Mouse (Mus musculus): ENCODE results near the gene Grm6. TPM values are rescaled to one million over a fixed set of nuclear protein-coding genes. Genes with fewer than 3 reads are reported as not detected.

The Grm6 gene
- not detected in 2 replicates for polyA plus RNA-seq (2015; fragmentation: Nextera tagmentation; extraction: Ambion mirVana)

DNA sequence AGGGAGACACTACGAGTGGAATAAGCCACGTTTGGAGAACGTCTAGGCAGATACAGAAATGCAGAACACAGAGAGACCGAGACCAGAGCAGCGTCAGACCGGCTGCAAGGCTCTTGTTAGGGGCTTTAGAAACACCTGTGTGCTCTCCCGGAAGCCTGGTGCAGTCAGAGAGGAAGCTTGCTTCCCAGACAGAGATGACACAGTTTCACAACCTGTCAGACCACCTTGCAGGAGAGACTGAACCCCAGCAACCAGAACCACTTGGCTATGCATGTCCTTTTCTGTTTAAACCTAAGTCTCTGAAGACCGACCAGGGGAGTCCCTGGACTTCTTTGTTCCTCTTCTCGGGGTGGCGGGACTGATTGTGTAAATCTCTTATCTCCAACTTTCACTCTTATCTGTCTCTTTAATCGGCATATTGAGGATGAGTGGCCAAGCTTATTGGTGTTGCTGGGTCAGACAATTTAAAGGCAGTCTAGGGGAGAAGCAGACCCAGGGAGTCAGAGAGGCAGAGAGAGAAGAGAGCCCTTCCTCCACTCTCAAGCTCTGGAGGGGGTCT is at the start of gene Grm6:
TSS of gene Grm6 (plus strand) at position 509 of the 559 bp plus-strand sequence.
- peak within 1 kb of the TSS; percentile 92 for H3K4me2 ChIP-seq
- WGBS = 1% methylated on average over 11 of the region's 11 CpGs

DNA sequence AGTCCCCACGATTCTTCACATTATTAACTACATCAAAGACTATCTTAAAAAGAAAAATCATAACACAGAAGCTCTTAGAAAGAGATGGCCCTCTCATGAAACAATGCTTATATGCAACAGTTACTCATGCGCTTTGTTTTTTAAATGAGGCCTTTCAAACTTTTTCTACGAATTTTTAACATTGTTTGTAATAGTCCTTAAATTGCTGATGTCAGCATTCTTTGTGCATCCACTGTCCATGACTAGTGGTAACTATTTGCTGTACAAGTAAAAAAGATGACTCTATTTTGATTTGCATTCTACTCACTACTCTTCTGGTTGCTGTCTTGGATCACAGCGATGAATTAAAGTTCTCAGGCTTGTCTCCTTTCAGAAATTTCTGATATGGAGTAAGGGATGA is 36.3 kb upstream of the Grm6 start:
- Histone ChIP-seq H3K4me1 (replicated peaks) (no peaks in the 10 kb centered on the region), H3K9me3 (peaks cover 35% of the 10 kb centered on the region), H3K27ac (replicated peaks) (no peak overlapping the region), H3K4me2 (no peak overlapping the region), H3K36me3 (peaks cover 95% of the 10 kb centered on the region), H3K4me3 (no peak overlapping the region), H3K9ac (no peak overlapping the region), H3K27me3 (no peaks in the 10 kb centered on the region)
- ATAC-seq (ENCODE audit: low FRiP score, low read depth) = no peak
- 95% methylated on average over 4 of the region's 4 CpGs for WGBS

More for the DNA sequence above, at the start of gene Grm6:
- Histone ChIP-seq H3K4me1 (replicated peaks) (peaks cover 19% of the 10 kb centered on the region), H3K9ac (peak within 1 kb of the TSS; percentile 4; the same call in 1 of the 2 replicates), H3K27ac (replicated peaks) (no peak within 1 kb of the TSS), H3K9me3 (no peaks in the 10 kb centered on the region), H3K36me3 (no peaks in the 10 kb centered on the region), H3K27me3 (peaks cover 56% of the 10 kb centered on the region), H3K4me3 (peak within 1 kb of the TSS; percentile 42)
- ATAC-seq (ENCODE audit: low FRiP score, low read depth) = no peak

DNA sequence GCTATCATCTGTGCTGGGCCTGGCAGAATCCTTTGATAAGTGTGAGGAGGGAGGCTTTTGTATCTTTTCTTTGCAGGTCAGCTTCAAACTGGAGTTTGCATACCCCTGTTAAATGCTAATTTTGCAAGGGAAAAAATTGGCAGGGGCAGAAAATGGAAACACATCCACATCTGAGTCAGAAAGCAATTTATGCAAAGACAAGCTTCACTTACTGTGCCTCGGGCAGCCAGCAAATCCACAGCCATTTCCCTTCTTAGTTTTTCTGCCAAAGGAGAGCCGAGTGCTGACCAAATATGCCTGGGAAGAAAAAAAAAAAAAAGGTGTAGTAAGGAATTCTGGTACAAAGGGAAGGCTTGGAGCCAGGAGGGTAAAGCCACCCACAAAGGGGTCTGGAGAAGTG is 24.3 kb upstream of the Grm6 start:
- 44% methylated on average over 2 of the region's 2 CpGs for WGBS
- H3K9me3 ChIP-seq = no peaks in the 10 kb centered on the region
- peak overlapping the region; percentile 73 for H3K4me2 ChIP-seq
- H3K27ac ChIP-seq (replicated peaks) = no peak overlapping the region
- peaks cover 10% of the 10 kb centered on the region for H3K4me1 ChIP-seq (replicated peaks)
- peak overlapping the region; percentile 72 for H3K4me3 ChIP-seq
- ATAC-seq (ENCODE audit: low FRiP score, low read depth) = no peak
- no peaks in the 10 kb centered on the region for H3K27me3 ChIP-seq
- H3K9ac ChIP-seq = peak overlapping the region; percentile 79
- H3K36me3 ChIP-seq = peaks cover 40% of the 10 kb centered on the region

DNA sequence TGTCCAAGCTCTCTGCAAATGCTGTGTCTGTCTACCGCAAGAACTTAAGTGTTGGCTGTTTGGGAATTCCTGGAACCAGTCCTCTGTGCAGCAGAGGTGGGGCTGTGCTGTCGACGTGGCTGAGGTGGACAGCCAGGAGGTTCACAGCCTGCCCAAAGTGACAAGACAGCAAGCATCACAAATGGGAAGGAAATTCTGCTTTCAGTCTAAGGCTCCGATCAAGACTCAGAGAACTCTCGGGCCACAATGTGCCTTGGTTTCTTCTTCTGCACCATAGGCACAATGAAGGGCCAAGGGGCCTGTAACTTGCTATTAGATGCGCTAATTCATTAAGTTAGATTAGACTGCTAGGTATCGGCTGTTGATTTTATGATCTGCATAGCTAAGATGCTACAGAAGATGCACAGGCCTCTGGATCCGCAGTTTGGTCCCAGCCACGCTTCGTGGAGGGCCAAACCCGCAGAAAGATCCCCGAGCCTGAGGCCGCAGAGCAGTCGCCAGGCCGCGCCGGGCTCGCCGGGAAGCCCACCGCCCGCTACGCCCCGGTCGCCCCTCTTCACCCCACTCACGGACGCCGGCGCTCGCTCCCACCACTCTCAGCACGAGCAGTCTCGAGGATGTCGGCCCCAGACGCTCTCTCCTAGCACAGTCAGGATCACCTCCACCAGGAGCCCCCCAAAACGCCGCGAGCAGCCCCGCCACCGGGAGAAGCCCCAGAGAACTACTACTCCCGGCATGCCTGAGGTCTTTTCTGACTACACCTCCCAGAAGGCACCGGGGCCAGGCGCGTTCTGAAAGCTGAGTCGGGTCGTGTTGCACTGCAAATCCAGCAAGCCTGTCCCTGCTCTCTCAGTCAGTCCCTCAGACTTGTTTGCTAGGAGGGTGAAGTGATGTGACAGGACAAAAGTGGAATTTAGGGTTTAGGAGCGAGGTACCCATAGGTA is 23.2 kb upstream of the Grm6 start, which contains the start of gene Zfp354c:
TSS of gene Zfp354c (minus strand) at position 715 of the 944 bp plus-strand sequence.
- under 1% methylated on average over 45 of the region's 45 CpGs for WGBS
- peak within 1 kb of the TSS; percentile 73 for H3K4me2 ChIP-seq
- ATAC-seq (ENCODE audit: low FRiP score, low read depth) = peak; percentile 97
- peak within 1 kb of the TSS; percentile 79 for H3K27ac ChIP-seq (replicated peaks)
- peaks cover 33% of the 10 kb centered on the region for H3K36me3 ChIP-seq
- H3K27me3 ChIP-seq = no peaks in the 10 kb centered on the region
- no peaks in the 10 kb centered on the region for H3K9me3 ChIP-seq
- peak within 1 kb of the TSS; percentile 79 for H3K9ac ChIP-seq
- peak within 1 kb of the TSS; percentile 72 for H3K4me3 ChIP-seq
- peaks cover 10% of the 10 kb centered on the region for H3K4me1 ChIP-seq (replicated peaks)

DNA sequence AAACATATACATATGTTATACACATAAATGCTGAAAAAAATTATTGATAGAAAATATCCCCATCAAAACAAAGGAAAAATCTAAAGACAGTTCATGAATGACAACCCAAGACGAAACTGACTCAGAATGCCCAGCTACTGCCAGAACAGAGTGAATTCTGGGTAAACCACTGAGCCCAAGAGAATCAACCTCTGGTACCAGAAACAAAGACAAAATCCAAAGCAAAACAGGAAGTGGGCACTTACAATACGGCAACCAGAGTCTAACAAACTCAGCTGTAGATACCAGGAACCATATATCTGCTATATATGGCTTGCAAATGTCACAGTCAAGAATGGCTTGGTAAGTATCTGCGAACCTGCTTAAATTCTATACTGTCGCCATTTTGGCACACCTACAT is 14.8 kb upstream of the Grm6 start:
- ATAC-seq (ENCODE audit: low FRiP score, low read depth) = no peak
- WGBS = 91% methylated on average over 4 of the region's 4 CpGs
- H3K36me3 ChIP-seq = peaks cover 18% of the 10 kb centered on the region
- H3K9me3 ChIP-seq = peaks cover 5% of the 10 kb centered on the region; the same call in 1 of the 2 replicates
- H3K4me2 ChIP-seq = no peak overlapping the region
- no peak overlapping the region for H3K4me3 ChIP-seq
- H3K9ac ChIP-seq = no peak overlapping the region
- H3K27me3 ChIP-seq = no peaks in the 10 kb centered on the region
- peaks cover 6% of the 10 kb centered on the region for H3K4me1 ChIP-seq (replicated peaks)
- H3K27ac ChIP-seq (replicated peaks) = no peak overlapping the region

DNA sequence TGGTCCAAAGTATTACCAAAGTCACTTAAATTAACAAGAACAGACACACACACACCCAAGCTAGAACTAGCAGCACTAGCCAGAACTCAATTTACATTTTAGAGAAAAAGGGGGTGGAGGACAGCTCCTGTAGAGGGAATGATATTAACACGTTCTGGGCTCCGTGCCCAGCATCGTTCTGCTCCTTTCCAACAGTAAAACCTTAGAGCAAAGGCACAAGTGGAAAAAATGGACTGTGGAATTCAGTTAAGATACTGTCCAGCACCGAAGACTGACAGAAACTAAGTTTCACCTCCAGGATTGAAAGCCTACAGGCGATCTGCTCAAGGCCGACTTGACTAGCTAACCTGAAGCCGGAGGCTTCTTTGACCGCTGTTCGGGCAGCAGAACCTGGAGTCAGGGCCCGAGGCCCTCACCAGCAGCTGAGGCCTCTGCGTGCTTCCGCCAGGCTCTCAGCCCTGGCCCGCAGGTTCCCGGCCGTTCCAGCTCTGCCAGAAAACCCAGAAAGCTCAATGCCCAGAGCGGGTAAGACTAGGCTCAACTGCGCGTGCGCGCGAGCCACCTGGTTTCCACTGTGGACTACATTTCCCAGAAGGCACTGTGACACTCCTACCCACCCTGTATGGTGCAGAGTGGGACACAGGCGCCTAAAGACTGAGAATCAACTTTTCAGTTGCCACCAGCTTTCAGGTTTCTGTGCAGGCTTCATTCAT is 9.3 kb upstream of the Grm6 start, which contains the start of gene Zfp879:
TSS of gene Zfp879 (minus strand) at position 530 of the 713 bp plus-strand sequence.
- Histone ChIP-seq H3K4me3 (peak within 1 kb of the TSS; percentile 49), H3K27ac (replicated peaks) (peak within 1 kb of the TSS; percentile 81), H3K9me3 (no peaks in the 10 kb centered on the region), H3K9ac (peak within 1 kb of the TSS; percentile 63), H3K36me3 (no peaks in the 10 kb centered on the region), H3K4me2 (peak within 1 kb of the TSS; percentile 78), H3K27me3 (no peaks in the 10 kb centered on the region), H3K4me1 (replicated peaks) (peaks cover 14% of the 10 kb centered on the region)
- peak; percentile 98 for ATAC-seq (ENCODE audit: low FRiP score, low read depth)
- 21% methylated on average over 22 of the region's 22 CpGs for WGBS

DNA sequence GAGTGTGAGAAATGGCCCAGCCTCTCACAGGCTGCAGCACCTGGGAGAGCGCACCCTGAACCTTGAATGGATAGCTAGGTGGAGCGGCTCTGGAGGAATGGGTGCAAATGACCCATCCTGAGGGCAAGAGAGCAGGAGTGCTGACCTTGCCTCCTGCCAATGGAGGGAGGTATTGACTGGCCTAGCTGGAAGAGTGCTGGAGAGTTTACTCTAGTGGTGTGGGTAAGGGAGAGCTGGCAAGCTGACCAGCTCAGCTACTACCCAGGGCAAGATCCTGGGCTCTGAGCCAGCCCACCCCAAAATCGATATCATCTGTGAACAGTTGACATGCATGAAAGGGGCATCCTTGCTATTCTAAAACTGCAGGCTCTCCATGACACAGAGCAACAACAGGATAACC is 4.5 kb upstream of the Grm6 start:
- no peak for ATAC-seq (ENCODE audit: low FRiP score, low read depth)
- Histone ChIP-seq H3K9me3 (no peaks in the 10 kb centered on the region), H3K4me2 (no peak overlapping the region), H3K27ac (replicated peaks) (no peak overlapping the region), H3K9ac (no peak overlapping the region), H3K4me1 (replicated peaks) (peaks cover 15% of the 10 kb centered on the region), H3K27me3 (peaks cover 34% of the 10 kb centered on the region), H3K4me3 (no peak overlapping the region), H3K36me3 (no peaks in the 10 kb centered on the region)
- WGBS = 96% methylated on average over 3 of the region's 3 CpGs

DNA sequence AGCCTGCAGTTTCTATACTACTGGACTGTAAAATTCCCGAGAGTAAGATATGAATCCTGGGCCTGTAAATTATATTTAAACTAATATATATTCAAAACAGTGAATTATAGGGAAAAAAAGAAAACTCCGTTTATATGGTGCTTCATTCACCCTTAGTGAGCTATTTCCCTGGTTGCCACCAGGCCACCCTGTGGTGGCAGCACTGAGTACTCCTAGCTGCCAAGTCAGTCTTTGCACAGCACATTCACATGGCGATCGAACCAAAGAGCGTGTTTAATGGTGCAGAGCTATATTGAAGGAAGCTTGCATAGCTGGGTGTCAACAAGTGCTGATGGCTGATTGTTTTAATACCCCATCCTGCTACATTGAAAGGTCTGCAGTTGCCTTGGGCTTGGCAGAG is 3.4 kb upstream of the Grm6 start:
- WGBS = 67% methylated on average over 5 of the region's 5 CpGs
- Histone ChIP-seq H3K27ac (replicated peaks) (no peak overlapping the region), H3K9me3 (no peaks in the 10 kb centered on the region), H3K9ac (no peak overlapping the region), H3K27me3 (peaks cover 43% of the 10 kb centered on the region), H3K4me3 (no peak overlapping the region), H3K4me1 (replicated peaks) (peaks cover 19% of the 10 kb centered on the region), H3K36me3 (no peaks in the 10 kb centered on the region), H3K4me2 (no peak overlapping the region)
- no peak for ATAC-seq (ENCODE audit: low FRiP score, low read depth)

DNA sequence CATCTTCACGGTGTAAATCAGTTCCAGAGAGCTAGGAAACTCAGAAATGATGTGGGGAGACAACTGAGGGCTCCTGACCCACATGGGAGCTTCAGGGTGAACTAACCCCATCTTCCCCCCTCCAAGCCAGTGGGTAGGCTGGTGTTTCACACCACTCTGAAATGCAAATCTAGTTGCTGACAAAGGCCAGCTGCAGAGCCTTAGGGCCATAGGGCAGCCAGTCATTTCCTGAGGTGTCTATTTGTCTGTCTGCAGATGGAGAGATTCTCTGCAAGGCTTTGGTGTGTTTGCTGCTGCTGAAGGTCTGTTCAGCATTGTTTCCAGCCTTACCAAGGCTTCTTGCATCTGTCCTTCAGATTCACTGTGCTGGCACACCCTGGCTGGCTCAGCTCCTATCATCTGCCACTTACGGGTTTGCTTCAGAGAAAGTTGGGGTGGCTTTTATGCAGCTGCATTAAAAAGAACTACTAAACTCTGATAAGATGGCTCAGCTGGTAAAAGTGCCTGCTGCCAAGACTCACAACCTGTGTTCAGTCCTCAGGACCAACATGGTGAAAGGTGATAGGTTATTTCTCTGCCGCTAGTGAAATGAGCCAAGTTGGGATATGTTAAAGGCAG is 1.9 kb upstream of the Grm6 start:
- H3K27me3 ChIP-seq = peaks cover 56% of the 10 kb centered on the region

DNA sequence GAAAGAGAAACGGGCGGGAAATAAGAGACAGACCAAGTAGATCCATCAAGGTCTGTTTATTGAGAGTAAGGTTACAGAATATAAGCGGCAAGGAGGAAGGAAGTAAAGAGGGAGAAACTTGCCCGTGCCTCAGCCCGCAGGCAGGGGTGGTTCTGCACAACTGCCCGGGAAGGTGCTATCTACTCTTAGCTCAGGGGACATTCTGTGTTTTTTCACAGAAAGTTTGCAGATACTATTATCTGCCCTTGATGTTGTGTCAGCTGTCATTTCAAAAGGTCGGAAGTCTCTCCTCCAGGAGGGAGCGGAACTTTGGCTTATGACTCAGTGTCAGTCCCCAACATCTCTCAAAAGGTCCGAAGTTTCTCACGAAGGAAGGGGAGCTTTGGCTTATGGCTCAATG is 1.2 kb upstream of the Grm6 start:
- H3K27ac ChIP-seq (replicated peaks) = no peak overlapping the region
- peaks cover 19% of the 10 kb centered on the region for H3K4me1 ChIP-seq (replicated peaks)
- H3K27me3 ChIP-seq = peaks cover 56% of the 10 kb centered on the region
- no peak overlapping the region for H3K4me3 ChIP-seq
- WGBS = 14% methylated on average over 10 of the region's 10 CpGs
- H3K9ac ChIP-seq = no peak overlapping the region
- ATAC-seq (ENCODE audit: low FRiP score, low read depth) = no peak
- H3K36me3 ChIP-seq = no peaks in the 10 kb centered on the region
- no peak overlapping the region for H3K4me2 ChIP-seq
- H3K9me3 ChIP-seq = no peaks in the 10 kb centered on the region

More for the DNA sequence above, 1.9 kb upstream of the Grm6 start:
- no peak overlapping the region for H3K27ac ChIP-seq (replicated peaks)
- no peak overlapping the region for H3K9ac ChIP-seq
- H3K4me3 ChIP-seq = no peak overlapping the region
- no peaks in the 10 kb centered on the region for H3K36me3 ChIP-seq
- no peak overlapping the region for H3K4me2 ChIP-seq
- WGBS = 40% methylated on average over 3 of the region's 3 CpGs
- no peaks in the 10 kb centered on the region for H3K9me3 ChIP-seq
- no peak for ATAC-seq (ENCODE audit: low FRiP score, low read depth)
- H3K4me1 ChIP-seq (replicated peaks) = peaks cover 19% of the 10 kb centered on the region

DNA sequence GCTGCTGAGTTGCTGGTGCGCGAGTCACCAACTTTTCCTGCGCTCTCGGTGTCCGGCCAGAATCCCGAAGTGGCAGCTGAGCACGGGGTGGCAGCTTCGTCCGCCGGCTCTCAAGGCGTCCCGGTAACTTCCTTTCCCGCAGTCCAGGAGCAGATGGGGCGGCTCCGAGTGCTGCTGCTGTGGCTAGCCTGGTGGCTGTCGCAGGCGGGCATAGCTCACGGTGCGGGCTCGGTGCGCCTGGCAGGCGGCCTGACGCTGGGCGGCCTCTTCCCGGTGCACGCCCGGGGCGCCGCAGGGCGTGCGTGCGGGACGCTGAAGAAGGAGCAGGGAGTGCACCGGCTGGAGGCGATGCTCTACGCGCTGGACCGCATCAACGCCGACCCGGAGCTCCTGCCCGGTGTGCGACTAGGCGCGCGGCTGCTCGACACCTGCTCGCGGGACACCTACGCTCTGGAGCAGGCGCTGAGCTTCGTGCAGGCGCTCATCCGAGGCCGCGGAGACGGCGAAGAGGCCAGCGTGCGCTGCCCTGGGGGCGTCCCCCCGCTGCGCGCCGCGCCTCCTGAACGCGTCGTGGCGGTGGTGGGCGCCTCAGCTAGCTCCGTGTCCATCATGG is 610 bp downstream of the Grm6 start:
- under 1% methylated on average over 72 of the region's 72 CpGs for WGBS
- no peak overlapping the region for H3K27ac ChIP-seq (replicated peaks)
- H3K4me3 ChIP-seq = peak overlapping the region; percentile 42
- no peaks in the 10 kb centered on the region for H3K9me3 ChIP-seq
- no peak; the same call in 1 of the 2 replicates for ATAC-seq (ENCODE audit: low FRiP score, low read depth)
- peak overlapping the region; percentile 4; the same call in 1 of the 2 replicates for H3K9ac ChIP-seq
- no peaks in the 10 kb centered on the region for H3K36me3 ChIP-seq
- H3K4me2 ChIP-seq = peak overlapping the region; percentile 92
- peaks cover 56% of the 10 kb centered on the region for H3K27me3 ChIP-seq
- H3K4me1 ChIP-seq (replicated peaks) = peaks cover 19% of the 10 kb centered on the region
